Mouse (Mus musculus) spleen, adult 2 months (tissue): ENCODE results near the gene Rom1. TPM values are rescaled to one million over a fixed set of nuclear protein-coding genes. Genes with fewer than 3 reads are reported as not detected.

Experiments used
- DNase-seq, 2 experiments: peaks; one replicate each; pipeline versions ENCODE4 v3.0.0 to v3.0.0-alpha.2; 2012 to 2021; ENCODE audit warnings: low spot score in 2 of 2, low read depth in 1 of 2
- H3K27ac ChIP-seq: fragments of 200-500 bp; 2 replicates; pipeline ENCODE4 v1.5.1; 2012; ENCODE audit warnings: low read length, inconsistent platforms; ENCODE audit not compliant: insufficient read depth
- H3K27me3 ChIP-seq: fragments of 200-500 bp; 2 replicates; pipeline ENCODE4 v1.6.1; 2012; ENCODE audit warnings: mild to moderate bottlenecking, moderate library complexity, low read length, inconsistent platforms; ENCODE audit not compliant: control insufficient read depth, insufficient read depth
- H3K36me3 ChIP-seq: fragments of 200-500 bp; 2 replicates; pipeline ENCODE4 v1.6.1; 2012; ENCODE audit warnings: mild to moderate bottlenecking, low read length, inconsistent platforms; ENCODE audit not compliant: control insufficient read depth, insufficient read depth
- H3K4me1 ChIP-seq: fragments of 200-500 bp; 2 replicates; pipeline ENCODE4 v1.6.1; 2011; ENCODE audit warnings: inconsistent platforms; ENCODE audit not compliant: control insufficient read depth, insufficient read depth, insufficient read length
- H3K4me3 ChIP-seq: fragments of 200-500 bp; 2 replicates; pipeline ENCODE4 v1.5.1; 2011; ENCODE audit warnings: mild to moderate bottlenecking, inconsistent platforms; ENCODE audit not compliant: insufficient read depth, insufficient read length; ENCODE audit errors: extremely low read depth
- CTCF ChIP-seq: fragments of 200-500 bp; IDR thresholded peaks from 2 replicates; pipeline ENCODE4 v1.5.1; 2011; ENCODE audit warnings: mild to moderate bottlenecking, inconsistent platforms; ENCODE audit not compliant: insufficient read depth, insufficient read length, insufficient replicate concordance; ENCODE audit errors: extremely low read depth
- POLR2A ChIP-seq: fragments of 200-500 bp; IDR thresholded peaks from 2 replicates; pipeline ENCODE4 v1.6.1; 2011; ENCODE audit warnings: low read depth, low read length, inconsistent platforms
- WGBS: fragments of 180-500 bp; shearing (Covaris S2); methylation state at CpG from one replicate; pipeline ENCODE4 v1.1.7; 2018; 5-methylcytosine and 5-hydroxymethylcytosine counted together
- polyA plus RNA-seq: library from polyadenylated mRNA; depleted of rRNA; stranded (reverse); fragments of >200 nt; gene quantifications from 2 replicates; pipeline ENCODE4 v1.2.3, GENCODE M21; 2012

The Rom1 gene
- polyA plus RNA-seq, 1 experiment, result 10.0 TPM

- Histone ChIP-seq H3K27ac (peak overlapping the region; percentile 76), H3K4me3 (peak overlapping the region; percentile 87), H3K4me1 (peaks cover 7% of the 10 kb centered on the region), H3K27me3 (no peaks in the 10 kb centered on the region), H3K36me3 (peaks cover 13% of the 10 kb centered on the region)
- DNase-seq, result no peak
- under 1% methylated on average over 6 of the region's 6 CpGs for WGBS
- TF ChIP-seq POLR2A (no peak), CTCF (no peak)
These were observed 8.3 kb downstream of the Rom1 start for GRCm38 (mm10) chr19:8920836-8921291.

- H3K27me3 ChIP-seq, result no peaks in the 10 kb centered on the region
- peak in 1 of 2 experiments; percentile 83 for DNase-seq
These were observed 9.0 kb downstream of the Rom1 start, which contains the start of gene B3gat3 for GRCm38 (mm10) chr19:8920073-8920736. Gene B3gat3 (plus strand): TSS chr19:8920374.

DNA sequence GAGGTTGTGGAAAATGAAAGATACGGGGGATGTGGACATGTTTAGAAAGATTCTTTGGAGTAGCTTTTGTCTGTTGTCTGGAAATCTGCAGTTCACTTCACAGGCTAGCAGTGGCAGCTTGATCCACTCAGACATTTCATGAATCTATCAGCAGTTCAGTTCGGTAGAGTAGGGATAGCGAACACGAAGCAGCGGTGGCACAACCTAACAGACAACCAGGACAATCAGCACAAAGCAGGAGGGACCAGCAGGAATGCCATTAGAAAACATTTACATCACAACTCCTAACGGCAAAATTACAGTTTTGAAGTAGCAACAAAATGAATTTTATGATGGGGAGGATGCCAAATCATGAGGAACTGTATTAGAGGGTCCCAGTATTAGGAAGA is 9.5 kb downstream of the Rom1 start:
- WGBS, result 61% methylated on average over 6 of the region's 6 CpGs
- peaks cover 22% of the 10 kb centered on the region for H3K36me3 ChIP-seq
- no peak for TF ChIP-seq CTCF
- TF ChIP-seq POLR2A, result no peak
- no peak for DNase-seq
- H3K4me1 ChIP-seq, result peaks cover 7% of the 10 kb centered on the region
- H3K4me3 ChIP-seq, result no peak overlapping the region
- H3K27ac ChIP-seq, result peak overlapping the region; percentile 76
- H3K27me3 ChIP-seq, result no peaks in the 10 kb centered on the region

More at GRCm38 (mm10) chr19:8920073-8920736, 9.0 kb downstream of the Rom1 start, which contains the start of gene B3gat3:
- Histone ChIP-seq H3K36me3 (peaks cover 17% of the 10 kb centered on the region), H3K4me3 (peak within 1 kb of the TSS; percentile 87), H3K4me1 (peaks cover 7% of the 10 kb centered on the region), H3K27ac (peak within 1 kb of the TSS; percentile 76)
- TF ChIP-seq POLR2A, result peak; percentile 61
- TF ChIP-seq CTCF, result no peak
- 1% methylated on average over 50 of the region's 50 CpGs for WGBS

- H3K4me1 ChIP-seq, result peaks cover 7% of the 10 kb centered on the region
- peaks cover 29% of the 10 kb centered on the region for H3K36me3 ChIP-seq
- no peak for DNase-seq
- no peak for TF ChIP-seq POLR2A
- TF ChIP-seq CTCF, result no peak
- H3K27ac ChIP-seq, result peak overlapping the region; percentile 53
- WGBS, result 44% methylated on average over 3 of the region's 3 CpGs
- H3K4me3 ChIP-seq, result no peak overlapping the region
- H3K27me3 ChIP-seq, result no peaks in the 10 kb centered on the region
These were observed 10.2 kb downstream of the Rom1 start for GRCm38 (mm10) chr19:8919000-8919399.

DNA sequence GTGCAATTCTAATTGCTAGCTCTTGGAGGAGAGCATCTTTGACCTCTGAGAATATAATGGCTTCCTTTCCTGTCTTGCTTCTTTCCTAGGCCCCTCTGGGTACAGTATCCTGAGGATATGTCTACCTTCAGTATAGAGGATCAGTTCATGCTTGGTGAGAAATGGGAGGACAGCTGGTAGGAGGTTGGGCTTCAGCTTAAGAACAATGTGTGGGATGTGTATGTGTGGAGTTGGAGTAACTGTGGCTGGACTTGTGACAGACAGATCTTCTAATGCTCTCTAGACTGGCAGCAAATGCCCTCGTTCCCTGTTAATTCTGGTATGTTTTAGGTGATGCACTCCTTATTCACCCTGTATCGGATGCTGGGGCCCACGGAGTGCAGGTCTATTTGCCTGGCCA is 14.9 kb downstream of the Rom1 start:
- Histone ChIP-seq H3K27me3 (no peaks in the 10 kb centered on the region), H3K4me1 (no peaks in the 10 kb centered on the region; the same call in 1 of the 2 replicates), H3K4me3 (no peak overlapping the region), H3K36me3 (peaks cover 64% of the 10 kb centered on the region), H3K27ac (no peak overlapping the region)
- WGBS, result 88% methylated on average over 3 of the region's 3 CpGs
- no peak for DNase-seq
- no peak for TF ChIP-seq POLR2A
- no peak for TF ChIP-seq CTCF

- Histone ChIP-seq H3K27me3 (no peaks in the 10 kb centered on the region), H3K4me1 (no peaks in the 10 kb centered on the region), H3K36me3 (peaks cover 80% of the 10 kb centered on the region), H3K27ac (no peak overlapping the region), H3K4me3 (no peak overlapping the region)
- TF ChIP-seq POLR2A, result no peak
- no peak for TF ChIP-seq CTCF
- DNase-seq, result no peak
- 97% methylated on average over 5 of the region's 5 CpGs for WGBS
These were observed 17.3 kb downstream of the Rom1 start for GRCm38 (mm10) chr19:8911810-8912209.

- Histone ChIP-seq H3K36me3 (peaks cover 72% of the 10 kb centered on the region), H3K4me3 (no peak overlapping the region), H3K4me1 (no peaks in the 10 kb centered on the region), H3K27me3 (no peaks in the 10 kb centered on the region), H3K27ac (no peak overlapping the region)
- TF ChIP-seq CTCF, result no peak
- TF ChIP-seq POLR2A, result no peak
- 91% methylated on average over 6 of the region's 6 CpGs for WGBS
- no peak for DNase-seq
These were observed 20.6 kb downstream of the Rom1 start for GRCm38 (mm10) chr19:8908531-8908930.
